Mouse (Mus musculus): ENCODE data around the gene Usp4.

Usp4 gene

GRCm38 (mm10) chr9:108428384-108428783 lies 80.7 kb downstream of the Usp4 start, which contains the start of gene Ccdc36:
Gene Ccdc36 (minus strand): TSS chr9:108428484.
- no peak for DNase-seq

- DNase-seq = no peak
Observed at GRCm38 (mm10) chr9:108431431-108432067, 83.9 kb downstream of the Usp4 start.

GRCm38 (mm10) chr9:108436182-108436581 lies 88.5 kb downstream of the Usp4 start, which contains the start of gene BC048562:
Gene BC048562 (plus strand): TSS chr9:108436482.
- DNase-seq = no peak

- DNase-seq = no peak
Observed at GRCm38 (mm10) chr9:108439176-108439575, 91.5 kb downstream of the Usp4 start.

GRCm38 (mm10) chr9:108440485-108440884 lies 92.8 kb downstream of the Usp4 start:
- no peak for DNase-seq

DNA sequence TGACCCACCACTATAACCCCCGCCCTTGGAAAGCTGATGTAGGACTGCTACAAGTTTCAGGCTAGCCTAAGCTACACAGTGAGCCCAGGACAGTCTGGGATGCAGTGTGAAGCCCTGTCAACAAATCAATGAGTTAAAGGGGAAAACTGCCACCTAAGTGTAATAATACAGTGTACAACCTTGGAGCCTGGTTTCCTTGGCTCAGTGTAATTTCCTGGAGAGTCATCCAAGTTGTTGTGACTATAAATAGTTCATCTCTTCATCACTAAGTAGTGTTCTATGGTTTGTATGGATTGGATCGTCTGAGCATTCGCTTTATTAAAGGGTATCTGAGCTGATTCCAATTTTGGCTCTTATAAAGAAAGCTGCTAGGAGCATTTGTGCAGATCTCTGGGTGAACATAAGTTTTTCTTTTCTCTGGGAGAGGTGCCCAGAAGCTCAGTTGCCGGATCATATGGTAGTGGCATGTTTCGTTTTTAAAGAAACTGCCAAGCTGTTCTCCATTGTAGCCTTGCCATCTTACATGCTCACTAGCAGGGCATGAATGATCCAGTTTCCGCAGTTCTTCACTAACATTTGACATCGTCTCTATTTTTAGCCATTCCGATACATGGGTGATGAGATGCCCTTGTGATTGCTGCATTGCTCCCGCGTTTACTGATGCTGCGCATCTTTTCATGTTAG lies 93.7 kb downstream of the Usp4 start:
- DNase-seq = no peak

Data from cerebellum, adult 18-20 months (tissue).